Mouse (Mus musculus) embryonic fibroblast, embryonic 13.5 days (primary cell): ENCODE data around the gene Rarb.

Experiments
- CTCF ChIP-seq: IDR thresholded peaks from 2 replicates; pipeline ENCODE4 v1.5.1; 2011; ENCODE audit warnings: mild to moderate bottlenecking, control low read depth, low read length, moderate library complexity, borderline replicate concordance; ENCODE audit not compliant: insufficient read depth
- POLR2A ChIP-seq: IDR thresholded peaks from 2 replicates; pipeline ENCODE4 v1.6.1; 2011; ENCODE audit warnings: low read depth, mild to moderate bottlenecking, control low read depth, low read length, moderate library complexity

- TF ChIP-seq POLR2A (no peak), CTCF (no peak)
Measured at GRCm38 (mm10) chr14:16695453-16696120, 123.4 kb downstream of the Rarb start.
